Mouse (Mus musculus) C2C12 (cell line): ENCODE results near the gene Nostrin.

Experiments
- CEBPB ChIP-seq: IDR thresholded peaks from one replicate; pipeline ENCODE4 v1.6.1; 2011; ENCODE audit warnings: low read depth, mild to moderate bottlenecking, control low read depth, moderate library complexity
- CTCF ChIP-seq: IDR thresholded peaks from one replicate; pipeline ENCODE4 v1.5.1; 2011; ENCODE audit not compliant: control insufficient read depth, insufficient read depth, insufficient read length
- FOSL1 ChIP-seq: IDR thresholded peaks from one replicate; pipeline ENCODE4 v1.8.0; 2011; ENCODE audit warnings: mild to moderate bottlenecking, low read length; ENCODE audit not compliant: poor library complexity, insufficient read depth, severe bottlenecking
- MAX ChIP-seq: IDR thresholded peaks from one replicate; pipeline ENCODE4 v1.6.1; 2011; ENCODE audit warnings: mild to moderate bottlenecking, control low read depth
- MYOG ChIP-seq: IDR thresholded peaks from one replicate; pipeline ENCODE4 v1.6.1; 2011; ENCODE audit not compliant: control insufficient read depth, insufficient read length; ENCODE audit errors: extremely low read depth
- USF1 ChIP-seq: IDR thresholded peaks from one replicate; pipeline ENCODE4 v1.6.1; 2011; ENCODE audit warnings: low read depth, mild to moderate bottlenecking, control low read depth, moderate library complexity

GRCm38 (mm10) chr2:69230137-69230536 is 94.5 kb downstream of the Nostrin start:
- TF ChIP-seq CTCF (no peak), USF1 (no peak), MAX (no peak), CEBPB (no peak), MYOG (no peak), FOSL1 (no peak)
